Mouse (Mus musculus) ovary, postnatal 36 days (tissue): Measurements from ENCODE around the gene Tmem63a.

ENCODE experiments used
- DNase-seq: peaks from one replicate; pipeline ENCODE4 v3.0.0; 2022; ENCODE audit warnings: low spot score, mixed read lengths

Tmem63a gene

GRCm38 (mm10) chr1:180942166-180943031 is at the start of gene Tmem63a:
Gene Tmem63a (plus strand): TSS chr1:180942344.
- DNase-seq: peak; percentile 76

GRCm38 (mm10) chr1:180892808-180893207 is 49.3 kb upstream of the Tmem63a start, which contains the start of gene Lefty2:
Gene Lefty2 (plus strand): TSS chr1:180893108.
- no peak for DNase-seq

GRCm38 (mm10) chr1:180894088-180894987 is 47.8 kb upstream of the Tmem63a start:
- peak; percentile 33 for DNase-seq

- no peak for DNase-seq
These were observed 41.0 kb upstream of the Tmem63a start for GRCm38 (mm10) chr1:180901107-180901506.

- no peak for DNase-seq
These were observed 39.2 kb upstream of the Tmem63a start for GRCm38 (mm10) chr1:180902915-180903314.

- DNase-seq: no peak
These were observed 38.5 kb upstream of the Tmem63a start for GRCm38 (mm10) chr1:180903666-180904038.

- peak; percentile 93 for DNase-seq
These were observed 37.9 kb upstream of the Tmem63a start, which contains the start of gene Pycr2 for GRCm38 (mm10) chr1:180904039-180904814. Gene Pycr2 (plus strand): TSS chr1:180904293.

GRCm38 (mm10) chr1:180904815-180905080 is 37.4 kb upstream of the Tmem63a start:
- no peak for DNase-seq

GRCm38 (mm10) chr1:180905307-180905706 is 36.8 kb upstream of the Tmem63a start:
- DNase-seq: no peak

GRCm38 (mm10) chr1:180905876-180906275 is 36.3 kb upstream of the Tmem63a start:
- no peak for DNase-seq

GRCm38 (mm10) chr1:180906461-180907147 is 35.5 kb upstream of the Tmem63a start:
- no peak for DNase-seq

GRCm38 (mm10) chr1:180911138-180911537 is 31.0 kb upstream of the Tmem63a start:
- no peak for DNase-seq

GRCm38 (mm10) chr1:180911653-180912287 is 30.4 kb upstream of the Tmem63a start:
- DNase-seq: no peak

- no peak for DNase-seq
These were observed 29.4 kb upstream of the Tmem63a start for GRCm38 (mm10) chr1:180912792-180913191.

GRCm38 (mm10) chr1:180913797-180914196 is 28.3 kb upstream of the Tmem63a start:
- no peak for DNase-seq

- no peak for DNase-seq
These were observed 25.7 kb upstream of the Tmem63a start for GRCm38 (mm10) chr1:180916425-180916824.

GRCm38 (mm10) chr1:180917053-180917452 is 25.1 kb upstream of the Tmem63a start:
- no peak for DNase-seq

- DNase-seq: no peak
These were observed 22.5 kb upstream of the Tmem63a start for GRCm38 (mm10) chr1:180919686-180920085.

- no peak for DNase-seq
These were observed 19.7 kb upstream of the Tmem63a start for GRCm38 (mm10) chr1:180922273-180923048.

GRCm38 (mm10) chr1:180924737-180925136 is 17.4 kb upstream of the Tmem63a start:
- no peak for DNase-seq
